Mouse (Mus musculus): ENCODE data around the gene Pde2a. TPM values are rescaled to one million over a fixed set of nuclear protein-coding genes. Genes with fewer than 3 reads are reported as not detected.

Gene Pde2a
- total and polyA plus RNA-seq, 3 experiments: 0.11 to 0.62 TPM; not detected in 1

DNA sequence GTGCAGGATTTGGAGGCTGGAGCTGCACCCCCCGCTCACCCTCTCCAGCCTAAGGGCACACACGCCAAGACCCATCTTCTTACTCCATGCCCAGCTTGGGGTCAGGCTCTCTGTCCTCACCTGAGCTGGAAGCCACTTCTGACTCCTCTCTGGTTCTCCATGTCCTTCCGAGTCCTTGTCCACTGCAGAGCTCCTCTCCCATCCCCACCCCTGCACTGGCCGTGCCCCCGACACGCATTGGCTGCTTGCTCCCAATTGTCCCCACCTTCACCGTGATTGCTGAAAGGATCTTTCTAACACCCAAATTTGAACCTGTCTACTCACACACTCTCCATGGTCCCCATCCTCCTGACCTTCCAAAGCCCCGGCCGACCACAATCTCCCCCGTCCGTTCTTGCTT lies 40.1 kb downstream of the Pde2a start:
- H3K36me3 ChIP-seq (ENCODE audit: control insufficient read depth in 1 of 2, insufficient read depth in 2 of 2, low read length in 2 of 2): no peaks in the 10 kb centered on the region
- peaks cover 0 to 1% of the 10 kb centered on the region in 2 experiments; a peak in 1 of 4 replicates for H3K27me3 ChIP-seq (ENCODE audit: control insufficient read depth in 1 of 2, insufficient read depth in 2 of 2, low read length in 2 of 2)
- H3K9ac ChIP-seq (ENCODE audit: control insufficient read depth, low read depth, low read length, poor library complexity, severe bottlenecking): no peak overlapping the region
- H3K27ac ChIP-seq (ENCODE audit: control insufficient read depth, low read depth, low read length): no peak overlapping the region
- H3K9me3 ChIP-seq (replicated peaks; ENCODE audit: insufficient read depth, low read length): no peaks in the 10 kb centered on the region
- no peak for DNase-seq (ENCODE audit: low read depth, low spot score)
- no peak overlapping the region for H3K4me3 ChIP-seq (ENCODE audit: control insufficient read depth in 1 of 2, insufficient read depth in 1 of 2, low read depth in 2 of 2, low read length in 2 of 2)
- H3K4me1 ChIP-seq (ENCODE audit: control insufficient read depth in 1 of 2, insufficient read depth in 2 of 2, low read length in 2 of 2): no peaks in the 10 kb centered on the region
- H3K79me2 ChIP-seq (ENCODE audit: control insufficient read depth, insufficient read depth, low read length, poor library complexity): no peaks in the 10 kb centered on the region
- no peak for TF ChIP-seq MAFK (IDR thresholded peaks at IDR 0.05; ENCODE audit: borderline replicate concordance, low read depth, low read length)
- no peak for TF ChIP-seq POLR2AphosphoS2 (IDR thresholded peaks at IDR 0.05; ENCODE audit: low read length)
- TF ChIP-seq TCF12 (IDR thresholded peaks at IDR 0.05; ENCODE audit: low read depth, low read length): no peak
- no peak for TF ChIP-seq MAX (IDR thresholded peaks at IDR 0.05; ENCODE audit: low read length)
- no peak for TF ChIP-seq CTCF (IDR thresholded peaks at IDR 0.05 in 2 of 3, conservative IDR thresholded peaks at IDR 0.05 in 1 of 3; ENCODE audit: control insufficient read depth in 1 of 3, insufficient read depth in 1 of 3, low read depth in 2 of 3, low read length in 3 of 3, poor library complexity in 1 of 3, severe bottlenecking in 1 of 3)

DNA sequence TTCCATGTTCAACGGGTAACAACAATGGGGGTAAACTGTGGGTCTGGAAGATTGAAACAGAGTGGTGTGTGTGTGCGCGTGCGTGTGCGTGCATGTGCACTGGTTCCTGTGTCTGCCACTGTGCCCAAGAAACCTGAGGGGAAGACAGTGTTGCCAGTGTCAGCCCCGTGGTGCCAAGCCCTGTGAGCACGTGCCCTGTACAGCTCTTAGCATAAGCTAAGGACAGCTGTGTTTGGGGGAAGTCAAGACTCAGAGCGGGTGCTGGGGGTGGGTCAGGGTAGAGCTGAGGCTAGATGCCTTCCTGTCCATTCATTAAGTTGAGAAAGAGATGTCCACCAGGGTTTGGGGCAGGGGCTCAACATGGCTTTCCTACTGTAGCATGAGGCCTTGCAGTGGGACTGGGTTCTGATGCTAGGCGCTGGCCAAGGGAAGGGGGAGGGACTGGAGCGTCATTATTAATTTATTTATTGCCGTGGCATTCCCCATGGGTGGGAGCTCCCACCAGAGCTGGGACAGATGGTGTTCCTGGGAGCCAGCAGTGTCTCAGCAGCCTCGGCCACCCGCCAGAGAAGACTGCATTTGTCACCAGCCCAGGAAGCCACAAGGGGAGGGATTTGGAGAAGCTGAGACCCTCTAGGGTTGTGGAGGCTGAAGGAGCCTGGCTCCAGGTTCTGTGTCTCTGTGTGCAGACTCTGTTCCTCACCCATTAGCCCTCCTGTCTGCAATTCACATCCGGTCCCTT lies 41.0 kb downstream of the Pde2a start:
- Histone ChIP-seq H3K79me2 (ENCODE audit: control insufficient read depth, insufficient read depth, low read length, poor library complexity) (no peaks in the 10 kb centered on the region), H3K9me3 (replicated peaks; ENCODE audit: insufficient read depth, low read length) (no peaks in the 10 kb centered on the region), H3K27ac (ENCODE audit: control insufficient read depth, low read depth, low read length) (no peak overlapping the region), H3K4me3 (ENCODE audit: control insufficient read depth in 1 of 2, insufficient read depth in 1 of 2, low read depth in 2 of 2, low read length in 2 of 2) (no peak overlapping the region), H3K36me3 (ENCODE audit: control insufficient read depth in 1 of 2, insufficient read depth in 2 of 2, low read length in 2 of 2) (no peaks in the 10 kb centered on the region), H3K4me1 (ENCODE audit: control insufficient read depth in 1 of 2, insufficient read depth in 2 of 2, low read length in 2 of 2) (no peaks in the 10 kb centered on the region), H3K27me3 (ENCODE audit: control insufficient read depth in 1 of 2, insufficient read depth in 2 of 2, low read length in 2 of 2) (peaks cover 0 to 1% of the 10 kb centered on the region in 2 experiments; a peak in 2 of 4 replicates), H3K9ac (ENCODE audit: control insufficient read depth, low read depth, low read length, poor library complexity, severe bottlenecking) (no peak overlapping the region)
- no peak for DNase-seq (ENCODE audit: low read depth, low spot score)
- TF ChIP-seq ZC3H11A (IDR thresholded peaks at IDR 0.05; ENCODE audit: low read depth, low read length): no peak

DNA sequence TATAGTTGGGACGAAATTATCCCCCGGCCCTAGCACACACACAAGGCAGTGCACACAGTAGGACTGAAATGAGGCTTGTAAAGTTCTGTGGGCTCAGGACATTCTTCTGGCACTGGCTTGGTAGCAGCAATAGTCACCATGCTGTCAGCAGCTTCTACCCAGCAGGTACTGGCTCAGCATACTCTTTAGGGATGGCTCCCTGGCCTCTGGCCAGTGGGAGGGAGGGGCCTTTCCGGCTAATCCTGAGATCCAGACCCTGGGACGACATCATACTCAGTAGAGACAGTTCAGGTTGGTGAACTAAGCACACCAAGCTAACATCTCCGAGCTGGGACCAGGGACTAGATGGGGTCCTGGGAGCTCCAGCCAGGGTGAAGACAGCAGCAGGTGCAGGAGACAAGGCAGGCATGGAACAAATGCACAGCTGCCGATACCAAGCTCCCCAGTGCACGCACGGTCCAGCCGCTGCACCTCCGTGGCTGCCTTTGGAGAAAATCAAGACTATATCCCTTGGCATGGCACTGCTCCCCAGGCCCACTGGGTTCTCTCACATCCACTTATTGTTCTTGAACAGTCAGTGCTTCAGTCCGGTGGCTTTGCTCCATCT lies 42.3 kb downstream of the Pde2a start:
- Histone ChIP-seq H3K79me2 (ENCODE audit: control insufficient read depth, insufficient read depth, low read length, poor library complexity) (no peaks in the 10 kb centered on the region), H3K27ac (ENCODE audit: control insufficient read depth, low read depth, low read length) (no peak overlapping the region), H3K4me1 (ENCODE audit: control insufficient read depth in 1 of 2, insufficient read depth in 2 of 2, low read length in 2 of 2) (no peaks in the 10 kb centered on the region)

More for the DNA sequence above, 42.3 kb downstream of the Pde2a start:
- Histone ChIP-seq H3K9me3 (replicated peaks; ENCODE audit: insufficient read depth, low read length) (no peaks in the 10 kb centered on the region), H3K27me3 (ENCODE audit: control insufficient read depth in 1 of 2, insufficient read depth in 2 of 2, low read length in 2 of 2) (peaks cover 0 to 3% of the 10 kb centered on the region in 2 experiments; a peak in 2 of 4 replicates), H3K36me3 (ENCODE audit: control insufficient read depth in 1 of 2, insufficient read depth in 2 of 2, low read length in 2 of 2) (no peaks in the 10 kb centered on the region), H3K9ac (ENCODE audit: control insufficient read depth, low read depth, low read length, poor library complexity, severe bottlenecking) (no peak overlapping the region), H3K4me3 (ENCODE audit: control insufficient read depth in 1 of 2, insufficient read depth in 1 of 2, low read depth in 2 of 2, low read length in 2 of 2) (no peak overlapping the region)
- no peak for DNase-seq (ENCODE audit: low read depth, low spot score)
- TF ChIP-seq BHLHE40 (IDR thresholded peaks at IDR 0.05; ENCODE audit: borderline replicate concordance, low read depth, low read length) (no peak), MXI1 (IDR thresholded peaks at IDR 0.05; ENCODE audit: low read depth, low read length) (no peak), MYB (IDR thresholded peaks at IDR 0.05; ENCODE audit: low read depth, low read length) (no peak)

All from MEL (cell line).